Mouse (Mus musculus) urinary bladder, postnatal 10 days (tissue): ENCODE measurements around the gene Tmem59l.

Source experiments
- DNase-seq: peaks from one replicate; pipeline ENCODE4 v3.0.0; 2022; ENCODE audit warnings: low spot score

Tmem59l gene

GRCm38 (mm10) chr8:70460606-70461005 is 26.6 kb downstream of the Tmem59l start:
- no peak for DNase-seq

- no peak for DNase-seq
Observed at GRCm38 (mm10) chr8:70460199-70460598, 27.0 kb downstream of the Tmem59l start.

DNA sequence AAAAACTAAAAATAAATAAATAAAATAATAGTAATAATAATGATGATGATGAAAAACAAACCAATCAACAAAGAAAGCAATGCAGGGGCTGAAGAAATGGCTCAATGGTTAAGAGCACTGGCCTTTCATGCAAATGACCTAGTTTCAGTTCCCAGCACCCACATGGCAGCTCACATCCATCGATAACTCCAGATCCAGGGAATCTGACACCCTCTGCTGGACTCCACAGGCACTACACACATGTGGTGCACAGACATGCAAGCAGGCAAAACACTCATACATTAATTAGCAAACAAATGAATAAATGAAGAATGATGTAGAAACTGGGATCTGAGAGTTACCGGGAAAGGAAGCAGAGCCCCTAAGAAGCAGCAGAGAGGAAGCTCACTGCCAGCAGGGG is 27.5 kb downstream of the Tmem59l start:
- no peak for DNase-seq

GRCm38 (mm10) chr8:70458462-70458861 is 28.7 kb downstream of the Tmem59l start:
- DNase-seq = no peak

GRCm38 (mm10) chr8:70457882-70458281 is 29.3 kb downstream of the Tmem59l start:
- DNase-seq = no peak

DNA sequence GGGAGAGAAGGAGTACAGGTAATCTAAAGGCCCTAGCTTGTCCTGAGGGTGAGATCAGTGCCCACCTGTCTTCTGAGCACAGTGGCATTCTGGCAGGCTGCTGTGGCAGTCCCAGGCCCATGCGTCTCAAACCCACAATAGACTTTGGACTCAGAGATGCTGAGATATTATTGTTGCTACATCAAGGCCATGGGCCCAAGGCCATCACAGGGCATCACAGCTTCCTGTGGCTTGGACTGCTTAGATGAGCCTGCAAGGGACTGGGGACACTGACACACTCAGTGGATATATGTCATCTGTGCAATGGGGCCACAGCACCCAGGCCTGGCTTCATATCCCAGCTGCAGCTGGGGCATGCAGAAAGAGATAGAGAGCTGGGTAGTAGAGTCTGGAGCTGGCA is 30.2 kb downstream of the Tmem59l start:
- no peak for DNase-seq

- DNase-seq = no peak
Observed at GRCm38 (mm10) chr8:70453852-70454251, 33.3 kb downstream of the Tmem59l start.

- no peak for DNase-seq
Observed at GRCm38 (mm10) chr8:70452196-70452966, 34.8 kb downstream of the Tmem59l start.

- DNase-seq = no peak
Observed at GRCm38 (mm10) chr8:70447639-70448420, 39.3 kb downstream of the Tmem59l start.

GRCm38 (mm10) chr8:70445988-70446387 is 41.2 kb downstream of the Tmem59l start:
- DNase-seq = no peak

- DNase-seq = no peak
Observed at GRCm38 (mm10) chr8:70443326-70443725, 43.8 kb downstream of the Tmem59l start.

GRCm38 (mm10) chr8:70441565-70441964 is 45.6 kb downstream of the Tmem59l start:
- no peak for DNase-seq

DNA sequence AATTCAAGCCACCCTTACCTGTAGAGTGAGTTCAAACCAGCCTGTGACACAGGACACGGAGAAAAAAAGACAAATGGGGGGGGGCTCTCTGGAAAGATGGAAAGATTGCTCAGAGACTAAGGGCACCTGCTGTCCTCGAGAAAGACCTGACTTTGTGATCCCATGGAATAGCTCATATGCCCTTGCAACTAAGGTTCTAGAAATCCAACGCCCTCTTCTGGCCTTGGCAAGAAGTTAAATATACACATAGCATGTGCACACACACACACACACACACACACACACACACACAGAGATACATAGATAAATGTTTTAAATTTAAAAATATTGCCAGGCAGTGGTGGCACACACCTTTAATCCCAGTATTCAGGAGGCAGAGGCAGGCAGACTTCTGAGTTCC is 46.9 kb downstream of the Tmem59l start:
- DNase-seq = no peak

DNA sequence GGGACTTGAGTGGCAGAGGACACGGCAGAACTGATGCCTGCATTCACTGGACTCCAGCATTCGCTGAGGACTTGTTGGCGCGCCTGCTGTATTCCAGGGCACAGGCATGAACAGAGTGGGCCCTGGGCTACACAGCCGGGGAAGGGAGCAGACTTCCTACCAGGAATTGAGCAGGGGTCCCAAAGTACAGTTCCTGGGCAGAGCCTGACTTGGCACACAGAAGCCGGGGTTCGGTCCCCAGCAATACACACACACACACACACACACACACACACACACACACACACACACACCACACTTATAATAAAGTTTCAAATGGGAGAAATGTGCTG is 47.3 kb downstream of the Tmem59l start:
- DNase-seq = no peak

DNA sequence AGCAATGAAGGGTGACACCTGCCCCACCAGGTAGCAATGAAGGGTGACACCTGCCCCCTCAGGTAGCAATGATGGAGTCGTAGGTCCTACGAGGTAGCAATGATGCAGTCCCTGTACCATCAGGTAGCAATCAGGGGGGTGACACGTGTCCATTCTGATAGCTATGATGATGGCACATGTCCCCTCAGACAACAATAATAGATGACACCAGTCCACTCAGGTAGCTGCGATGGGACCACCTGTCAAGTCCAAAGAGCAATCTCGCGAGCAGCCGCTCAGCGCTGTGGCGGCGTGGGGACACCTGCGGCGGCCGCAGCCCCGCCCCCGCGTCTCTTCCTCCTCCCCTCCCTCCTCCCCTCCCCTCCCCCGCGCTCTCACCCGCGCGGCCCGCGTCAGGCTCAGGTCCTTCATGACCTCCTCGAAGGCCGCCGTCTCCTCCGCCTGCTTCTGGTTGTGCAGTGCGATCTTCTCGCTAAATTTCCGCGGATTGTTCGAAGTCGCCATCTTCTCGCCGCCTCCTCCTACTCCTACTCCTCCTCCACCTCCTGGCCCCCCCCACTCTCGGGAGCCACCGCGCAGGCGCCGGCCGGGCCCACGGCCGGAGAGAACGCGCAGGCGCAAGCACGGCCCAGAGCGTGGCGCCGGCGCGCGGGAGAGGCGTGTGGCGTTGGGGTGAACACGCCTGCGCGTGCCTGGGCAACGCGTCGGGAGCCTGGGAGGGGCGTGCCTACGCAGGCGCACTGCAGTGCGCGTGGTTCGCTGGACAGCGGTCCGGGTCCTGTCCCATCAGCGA is 47.9 kb downstream of the Tmem59l start, which contains the start of gene Crtc1:
Gene Crtc1, minus strand, starts transcription at position 525 of the 793 bp plus-strand sequence.
- DNase-seq = peak; percentile 83

DNA sequence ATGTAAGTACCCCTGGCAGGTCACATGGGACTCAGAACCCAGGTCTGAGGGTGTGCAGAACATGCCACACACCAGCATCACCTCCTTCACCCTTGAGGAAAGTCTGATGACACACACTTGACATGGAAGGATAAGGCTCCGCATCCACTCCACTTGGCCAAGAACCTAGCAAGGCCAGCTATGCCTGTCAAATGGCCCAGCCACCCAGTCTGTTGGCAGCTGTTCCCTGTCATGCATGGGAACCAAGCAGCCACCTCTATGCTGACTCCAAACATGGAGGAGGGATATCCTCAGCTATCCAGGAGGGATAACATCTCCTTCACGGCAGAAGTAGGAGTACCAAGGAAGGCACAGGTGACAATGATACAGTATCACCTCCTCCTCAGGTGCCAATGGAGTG is 48.7 kb downstream of the Tmem59l start:
- no peak for DNase-seq

DNA sequence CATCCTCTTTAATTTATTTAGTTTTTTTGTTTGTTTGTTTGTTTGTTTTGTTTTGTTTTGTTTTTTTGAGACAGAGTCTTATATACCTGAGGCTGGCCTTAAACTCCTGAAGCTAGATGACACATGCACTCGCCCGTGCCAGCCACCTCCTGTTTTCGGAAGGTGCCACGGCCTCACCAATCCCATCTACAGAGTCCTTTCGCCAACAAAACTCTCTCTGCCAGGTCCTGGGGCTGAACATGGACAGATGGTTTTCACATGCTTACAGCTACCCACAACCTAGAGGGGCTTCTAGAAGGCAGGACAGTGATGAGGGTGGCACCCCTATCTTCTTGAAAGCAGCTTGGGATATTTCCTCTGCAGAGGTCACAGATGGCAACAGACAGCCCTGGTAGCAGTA is 52.0 kb downstream of the Tmem59l start:
- no peak for DNase-seq
